Mouse (Mus musculus) embryonic facial prominence, embryonic 14.5 days (tissue): ENCODE measurements around the gene Ufc1. TPM values are rescaled to one million over a fixed set of nuclear protein-coding genes. Genes with fewer than 3 reads are reported as not detected.
"Not testable (repeated sequence)": the region's sequence is repeated elsewhere in the genome, so short reads cannot be mapped to it uniquely, and the experiment has no call there.

Experiments
- ATAC-seq: fragments of 200-750 bp; cut with Nextera tagmentation; 2 replicates; pipeline ENCODE4 v1.8.0; 2017; ENCODE audit warnings: low read depth, moderate number of reproducible peaks, moderate TSS enrichment
- DNase-seq: peaks from one replicate; pipeline ENCODE4 v3.0.0-alpha.2; 2015; ENCODE audit warnings: low spot score
- H3K27ac ChIP-seq: fragments of 300-500 bp; sonication (generic); replicated peaks from 2 replicates; pipeline ENCODE4 v1.5.1; 2014; ENCODE audit warnings: low read depth, mild to moderate bottlenecking, low read length, moderate library complexity
- H3K27me3 ChIP-seq: fragments of 300-500 bp; sonication (generic); replicated peaks from 2 replicates; pipeline ENCODE4 v1.6.1; 2014; ENCODE audit warnings: low read length; ENCODE audit not compliant: control insufficient read depth, insufficient read depth
- H3K36me3 ChIP-seq: fragments of 300-500 bp; sonication (generic); 2 replicates; pipeline ENCODE4 v1.6.1; 2014; ENCODE audit warnings: low read length, mixed read lengths; ENCODE audit not compliant: control insufficient read depth, insufficient read depth
- H3K4me1 ChIP-seq: fragments of 300-500 bp; sonication (generic); 2 replicates; pipeline ENCODE4 v1.6.1; 2014; ENCODE audit warnings: antibody characterized with exemption, low read length; ENCODE audit not compliant: control insufficient read depth, insufficient read depth
- H3K4me2 ChIP-seq: fragments of 300-500 bp; sonication (generic); 2 replicates; pipeline ENCODE4 v1.6.1; 2014; ENCODE audit warnings: low read depth, mild to moderate bottlenecking, low read length, moderate library complexity, mixed read lengths
- H3K4me3 ChIP-seq: fragments of 300-500 bp; sonication (generic); 2 replicates; pipeline ENCODE4 v1.5.1; 2014; ENCODE audit warnings: low read depth, mild to moderate bottlenecking, low read length
- H3K9ac ChIP-seq: fragments of 300-500 bp; sonication (generic); 2 replicates; pipeline ENCODE4 v1.6.1; 2014; ENCODE audit warnings: low read depth, mild to moderate bottlenecking, low read length, moderate library complexity, mixed read lengths
- H3K9me3 ChIP-seq: fragments of 300-500 bp; sonication (generic); 2 replicates; pipeline ENCODE4 v1.6.1; 2016; ENCODE audit warnings: low read length; ENCODE audit not compliant: control insufficient read depth
- WGBS: fragments of 180-500 bp; shearing (Covaris S2); extraction: QIAGEN DNeasy Blood & Tissue Kit; methylation state at CpG from one replicate; pipeline ENCODE4 v1.1.7; 2014; 5-methylcytosine and 5-hydroxymethylcytosine counted together
- polyA plus RNA-seq: library from polyadenylated mRNA; unstranded; fragments of >200 nt; fragmentation: Nextera tagmentation; extraction: Ambion mirVana; gene quantifications from 2 replicates; pipeline ENCODE4 v1.2.1, GENCODE M21; 2014

Gene Ufc1
- polyA plus RNA-seq, 1 experiment from 2014 or later = 110 TPM

DNA sequence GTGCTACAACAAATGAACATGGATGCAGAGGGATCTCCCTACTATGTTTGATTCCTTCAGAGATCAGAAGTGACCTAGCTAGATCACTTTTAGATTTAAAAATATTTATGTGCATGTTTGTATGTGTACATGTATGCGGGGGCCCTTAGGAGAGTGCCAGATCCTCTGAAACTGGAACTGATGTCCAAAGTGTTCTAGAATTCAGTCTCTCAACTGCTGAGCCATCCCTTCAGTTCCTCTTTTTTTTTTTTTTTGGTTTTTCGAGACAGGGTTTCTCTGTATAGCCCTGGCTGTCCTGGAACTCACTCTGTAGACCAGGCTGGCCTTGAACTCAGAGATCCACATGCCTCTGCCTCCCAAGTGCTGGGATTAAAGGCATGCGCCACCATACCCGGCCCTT is 31.8 kb upstream of the Ufc1 start:
- H3K27ac ChIP-seq, H3K9me3 ChIP-seq, ATAC-seq, H3K36me3 ChIP-seq, H3K27me3 ChIP-seq, DNase-seq, H3K4me2 ChIP-seq, H3K9ac ChIP-seq, H3K4me3 ChIP-seq: not testable (repeated sequence)
- WGBS = 84% methylated on average over 4 of the region's 4 CpGs
- H3K4me1 ChIP-seq = peaks cover 18% of the 10 kb centered on the region

DNA sequence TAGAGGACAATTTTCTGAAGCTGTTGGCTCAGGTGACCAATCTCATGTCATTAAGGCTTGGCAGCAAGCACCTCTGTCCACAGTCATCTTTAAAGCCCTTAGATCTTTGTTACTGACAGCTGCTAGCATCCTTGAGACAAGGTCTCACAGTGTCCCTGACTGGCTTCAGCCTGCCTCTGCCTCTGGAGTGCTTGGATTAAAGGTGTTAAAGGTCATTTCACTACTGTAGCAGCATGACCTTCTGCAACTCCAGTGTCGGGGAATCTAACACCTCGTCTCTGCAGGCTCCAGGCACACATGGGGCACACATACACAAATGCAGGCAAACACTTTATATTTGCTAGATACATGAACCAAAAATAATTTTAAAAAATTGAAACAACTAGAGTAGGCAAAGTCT is 30.7 kb upstream of the Ufc1 start:
- no peaks in the 10 kb centered on the region for H3K9me3 ChIP-seq
- no peak overlapping the region for H3K9ac ChIP-seq
- peaks cover 11% of the 10 kb centered on the region; the same call in 1 of the 2 replicates for H3K4me1 ChIP-seq
- no peak overlapping the region for H3K4me2 ChIP-seq
- 82% methylated on average over 2 of the region's 2 CpGs for WGBS
- no peak overlapping the region for H3K4me3 ChIP-seq
- no peak overlapping the region for H3K27ac ChIP-seq
- 0 out of 2 replicates have a peak, but pooled peaks cover 3% of the 10 kb centered on the region for H3K36me3 ChIP-seq
- ATAC-seq (no peak), DNase-seq (no peak)
- no peaks in the 10 kb centered on the region for H3K27me3 ChIP-seq

DNA sequence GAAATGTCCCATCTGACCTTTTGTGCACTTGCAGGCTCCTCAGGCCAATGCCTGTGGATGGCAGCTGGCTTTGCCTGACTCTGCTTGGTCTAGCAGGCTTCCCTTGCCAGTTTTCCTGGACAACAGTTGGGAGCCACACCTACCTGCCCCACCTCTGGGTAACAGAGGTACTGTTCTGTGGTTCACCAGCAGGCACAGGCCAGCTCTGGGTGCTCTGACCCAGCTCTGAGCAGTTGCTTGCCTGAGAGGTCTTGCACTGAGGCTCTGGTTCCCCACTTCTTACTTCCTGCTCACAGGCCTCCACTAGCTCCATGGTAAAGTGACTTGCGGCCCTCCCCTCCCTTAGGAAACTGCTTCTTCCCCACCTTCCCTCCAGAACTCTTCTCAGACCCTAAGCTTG is 27.2 kb upstream of the Ufc1 start:
- Histone ChIP-seq H3K9me3 (no peaks in the 10 kb centered on the region), H3K36me3 (0 out of 2 replicates have a peak, but pooled peaks cover 3% of the 10 kb centered on the region), H3K27me3 (no peaks in the 10 kb centered on the region), H3K9ac (no peak overlapping the region), H3K4me1 (no peaks in the 10 kb centered on the region), H3K4me2 (no peak overlapping the region), H3K4me3 (no peak overlapping the region), H3K27ac (no peak overlapping the region)
- WGBS = 78% methylated on average over 1 of the region's 1 CpGs
- no peak for ATAC-seq
- DNase-seq = no peak

DNA sequence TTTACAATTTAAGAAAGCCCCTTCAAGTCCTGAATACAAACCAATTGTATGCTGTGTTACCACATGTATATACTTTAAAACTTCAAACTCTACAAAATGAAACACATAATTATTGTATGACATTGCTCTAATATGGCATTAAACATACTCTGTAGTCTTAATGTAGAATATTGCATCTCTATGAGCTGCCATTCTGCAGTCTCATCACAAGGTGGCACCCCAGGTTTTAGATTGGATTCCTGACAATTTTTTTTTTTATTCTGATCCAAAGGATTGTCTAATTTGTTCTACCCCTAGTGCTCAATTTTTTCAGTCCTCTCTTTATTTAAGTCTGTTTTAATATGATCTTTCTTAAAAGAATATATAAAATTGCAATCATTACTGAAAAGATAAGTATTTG is 26.6 kb upstream of the Ufc1 start:
- ATAC-seq (no peak), DNase-seq (peak; percentile 34)
- Histone ChIP-seq H3K9me3 (no peaks in the 10 kb centered on the region), H3K36me3 (0 out of 2 replicates have a peak, but pooled peaks cover 3% of the 10 kb centered on the region), H3K27ac (no peak overlapping the region), H3K27me3 (no peaks in the 10 kb centered on the region), H3K4me3 (no peak overlapping the region), H3K4me2 (no peak overlapping the region), H3K4me1 (no peaks in the 10 kb centered on the region), H3K9ac (no peak overlapping the region)

DNA sequence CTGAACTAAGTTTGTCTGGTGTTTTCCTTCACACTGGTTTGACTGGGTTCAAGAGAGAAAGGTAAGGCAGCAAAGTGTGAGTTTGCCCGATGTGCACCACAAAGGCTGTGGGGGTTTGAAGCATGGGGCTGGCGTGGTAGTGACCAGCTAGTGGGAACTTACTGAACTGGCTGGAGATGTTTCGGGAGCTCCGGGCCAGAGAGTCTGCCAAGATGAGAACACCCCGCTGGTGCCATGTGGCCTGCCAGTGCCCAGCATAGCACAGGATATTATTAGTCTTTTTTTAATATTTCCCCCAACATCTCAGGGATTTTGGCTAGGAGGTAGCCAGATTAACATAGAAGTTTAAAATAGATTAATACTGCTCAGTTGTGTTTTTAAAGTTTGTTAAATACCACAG is 25.3 kb upstream of the Ufc1 start:
- Histone ChIP-seq H3K4me2 (no peak overlapping the region), H3K27me3 (no peaks in the 10 kb centered on the region), H3K4me3 (no peak overlapping the region), H3K27ac (no peak overlapping the region), H3K9me3 (no peaks in the 10 kb centered on the region), H3K36me3 (0 out of 2 replicates have a peak, but pooled peaks cover 3% of the 10 kb centered on the region), H3K9ac (no peak overlapping the region), H3K4me1 (no peaks in the 10 kb centered on the region)
- ATAC-seq = no peak
- no peak for DNase-seq
- whole genome bisulfite sequencing = 18% methylated on average over 5 of the region's 5 CpGs

DNA sequence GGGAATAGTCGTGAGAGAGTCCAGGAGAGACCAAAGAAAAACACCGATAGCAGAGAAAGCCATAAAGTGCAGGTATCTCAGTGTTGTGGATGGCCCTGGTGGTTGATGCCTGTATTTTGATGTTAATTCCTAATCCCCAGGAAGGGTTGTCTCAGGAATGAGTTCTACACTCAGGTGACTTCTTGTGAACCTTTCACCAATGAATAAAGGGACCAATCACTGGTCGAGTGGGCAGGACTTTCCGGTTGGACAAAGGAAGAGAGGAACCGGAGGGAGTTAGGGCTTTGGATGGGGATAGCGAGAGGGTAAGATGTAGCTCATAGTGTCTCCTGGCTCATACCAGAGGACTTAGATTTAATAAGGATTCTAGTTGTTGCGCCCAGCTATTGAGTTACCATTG is 24.9 kb upstream of the Ufc1 start:
- no peaks in the 10 kb centered on the region for H3K9me3 ChIP-seq
- no peak overlapping the region for H3K4me3 ChIP-seq
- no peaks in the 10 kb centered on the region for H3K36me3 ChIP-seq
- no peak overlapping the region for H3K27ac ChIP-seq
- WGBS = 22% methylated on average over 7 of the region's 7 CpGs
- H3K4me1 ChIP-seq = no peaks in the 10 kb centered on the region
- DNase-seq (no peak), ATAC-seq (no peak)
- H3K27me3 ChIP-seq = no peaks in the 10 kb centered on the region
- H3K9ac ChIP-seq = no peak overlapping the region
- H3K4me2 ChIP-seq = no peak overlapping the region

DNA sequence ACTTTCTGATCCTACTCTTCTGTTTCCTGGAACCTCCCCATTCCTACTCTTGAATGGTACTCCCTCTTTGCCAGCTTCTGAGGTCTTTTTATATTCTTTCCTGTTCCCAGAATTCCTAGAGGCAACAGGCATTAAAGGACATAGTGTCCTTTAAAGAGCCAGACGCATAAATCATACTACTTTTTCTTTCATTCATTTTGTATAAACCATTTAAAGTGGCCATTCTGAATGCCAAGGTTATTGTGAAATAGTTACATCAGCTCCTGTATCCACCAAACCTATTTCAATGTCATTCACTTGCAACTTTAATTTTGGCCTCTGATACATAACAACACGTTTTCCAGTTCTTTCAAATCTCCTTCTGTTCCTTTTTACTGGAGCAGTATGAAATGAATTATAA is 14.5 kb upstream of the Ufc1 start:
- Histone ChIP-seq H3K36me3 (no peaks in the 10 kb centered on the region), H3K9ac (no peak overlapping the region), H3K9me3 (no peaks in the 10 kb centered on the region), H3K4me1 (no peaks in the 10 kb centered on the region), H3K27ac (no peak overlapping the region), H3K4me2 (no peak overlapping the region), H3K27me3 (no peaks in the 10 kb centered on the region), H3K4me3 (no peak overlapping the region)
- WGBS = 69% methylated on average over 2 of the region's 2 CpGs
- no peak for ATAC-seq
- DNase-seq = no peak

DNA sequence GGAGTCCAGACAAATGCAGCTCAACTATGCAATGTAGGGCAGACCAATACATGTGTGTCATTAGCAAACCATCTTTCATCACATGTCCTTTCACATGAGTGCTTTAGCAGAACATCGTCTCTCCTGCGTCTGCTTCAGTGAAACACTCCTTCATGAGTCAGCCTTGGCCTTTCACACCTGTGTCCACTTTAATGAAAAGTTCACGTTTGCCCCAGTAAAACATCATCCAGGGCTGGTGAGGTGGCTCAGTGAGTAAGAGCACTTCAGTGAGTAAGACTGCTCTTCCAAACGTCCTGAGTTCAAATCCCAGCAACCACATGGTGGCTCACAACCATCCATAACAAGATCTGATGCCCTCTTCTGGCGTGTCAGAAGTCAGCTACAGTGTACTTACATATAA is 11.3 kb upstream of the Ufc1 start:
- not testable (repeated sequence) for H3K9ac ChIP-seq, H3K4me1 ChIP-seq, H3K27ac ChIP-seq, H3K4me2 ChIP-seq, H3K27me3 ChIP-seq, H3K36me3 ChIP-seq, H3K4me3 ChIP-seq, ATAC-seq, DNase-seq, H3K9me3 ChIP-seq
- WGBS = 72% methylated on average over 5 of the region's 5 CpGs

DNA sequence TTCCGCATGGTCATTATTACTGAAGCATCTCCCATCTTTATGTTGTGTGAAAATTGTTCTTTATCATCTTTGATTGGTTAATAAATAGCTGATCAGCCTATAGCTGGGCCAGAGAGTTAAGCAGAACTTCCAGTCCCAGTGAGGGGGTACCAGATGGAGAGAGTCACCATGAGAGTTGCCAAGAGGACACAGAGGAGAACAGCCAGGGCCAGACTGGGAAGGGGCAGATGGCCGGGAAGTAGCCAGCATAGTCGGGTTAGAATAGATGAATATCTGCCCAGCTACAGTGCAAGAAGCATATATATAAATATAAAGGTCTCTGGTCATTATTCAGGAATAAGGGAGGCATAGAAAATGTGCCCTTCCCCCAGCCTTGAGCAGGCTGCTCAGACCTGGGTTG is 3.4 kb upstream of the Ufc1 start:
- Histone ChIP-seq H3K27me3 (peaks cover 16% of the 10 kb centered on the region), H3K4me2 (no peak overlapping the region), H3K4me1 (peaks cover 6% of the 10 kb centered on the region; the same call in 1 of the 2 replicates), H3K27ac (no peak overlapping the region), H3K9me3 (no peaks in the 10 kb centered on the region), H3K9ac (no peak overlapping the region), H3K36me3 (no peaks in the 10 kb centered on the region), H3K4me3 (no peak overlapping the region)
- no peak for DNase-seq
- 64% methylated on average over 3 of the region's 3 CpGs for WGBS
- ATAC-seq = no peak
